Mouse (Mus musculus): ENCODE results near the gene Asic1.

The Asic1 gene

GRCm38 (mm10) chr15:99663964-99664599 is 6.1 kb upstream of the Asic1 start:
- no peak for DNase-seq (ENCODE audit: low spot score in 2 of 2)

DNA sequence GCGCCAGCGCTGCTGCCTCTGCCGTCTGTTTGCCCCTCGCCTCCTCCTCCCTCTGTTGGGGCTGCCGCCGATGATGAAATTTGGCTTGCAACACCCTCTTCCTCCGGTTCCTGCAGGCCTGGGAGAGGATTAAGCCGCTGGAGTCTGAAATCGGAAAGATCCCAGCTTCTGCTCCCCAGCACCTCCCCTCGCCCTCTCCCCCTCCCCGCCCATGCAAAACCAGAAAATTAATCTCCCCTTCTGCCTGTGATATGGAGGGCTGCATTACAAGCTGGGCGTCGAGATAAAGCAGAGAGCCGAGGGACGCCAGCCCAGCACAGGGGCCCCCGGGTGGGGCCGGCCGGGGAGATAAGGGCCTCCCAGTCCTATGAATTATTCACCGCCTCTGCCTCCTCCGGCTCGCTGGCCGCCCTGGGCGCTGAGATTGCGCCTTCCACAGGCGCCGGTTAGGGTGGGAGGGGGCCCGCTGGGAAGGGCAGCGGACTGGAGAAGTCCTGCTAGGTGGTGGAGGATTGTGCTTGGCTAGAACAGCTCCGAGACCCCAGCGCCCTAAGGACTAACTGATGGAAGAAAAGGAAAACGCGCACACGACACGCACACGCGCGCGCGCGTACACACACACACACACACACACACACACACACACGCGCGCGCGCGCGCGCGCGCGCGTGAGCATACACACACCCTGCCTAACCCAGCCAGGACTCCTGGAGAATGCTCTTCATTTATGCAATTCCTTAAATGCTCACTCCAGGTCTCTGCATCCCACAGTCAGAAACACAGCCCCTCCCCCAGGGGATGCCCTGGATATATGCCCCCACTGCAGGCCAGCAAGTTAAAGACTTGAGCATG is 5.3 kb upstream of the Asic1 start:
- peak; percentile 27 to 51 for DNase-seq (ENCODE audit: low spot score in 2 of 2)

DNA sequence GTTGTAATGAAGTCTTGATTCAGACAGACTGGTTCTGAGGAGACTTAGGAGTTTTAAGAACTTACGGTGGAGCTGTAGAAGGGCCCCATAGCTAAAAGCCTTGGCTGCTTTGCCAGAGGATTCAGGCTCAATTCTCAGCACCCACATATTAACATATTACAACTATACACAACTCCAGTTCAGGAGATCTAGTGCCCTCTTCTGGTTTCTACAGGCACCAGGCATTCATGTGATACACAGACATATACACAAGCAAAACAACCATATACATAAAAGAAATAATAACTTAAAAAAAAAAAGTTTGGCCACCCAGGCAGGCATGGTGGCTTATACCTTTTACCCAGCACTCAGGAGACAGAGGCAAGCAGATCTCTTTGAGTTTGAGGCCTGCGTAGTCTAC is 2.6 kb upstream of the Asic1 start:
- DNase-seq (ENCODE audit: low spot score in 2 of 2), result no peak

GRCm38 (mm10) chr15:99668881-99669280 is 1.3 kb upstream of the Asic1 start:
- peak; percentile 49 to 82 for DNase-seq (ENCODE audit: low spot score in 2 of 2)

- no peak for DNase-seq (ENCODE audit: low spot score in 2 of 2)
Measured at GRCm38 (mm10) chr15:99669392-99669791, 776 bp upstream of the Asic1 start.

DNA sequence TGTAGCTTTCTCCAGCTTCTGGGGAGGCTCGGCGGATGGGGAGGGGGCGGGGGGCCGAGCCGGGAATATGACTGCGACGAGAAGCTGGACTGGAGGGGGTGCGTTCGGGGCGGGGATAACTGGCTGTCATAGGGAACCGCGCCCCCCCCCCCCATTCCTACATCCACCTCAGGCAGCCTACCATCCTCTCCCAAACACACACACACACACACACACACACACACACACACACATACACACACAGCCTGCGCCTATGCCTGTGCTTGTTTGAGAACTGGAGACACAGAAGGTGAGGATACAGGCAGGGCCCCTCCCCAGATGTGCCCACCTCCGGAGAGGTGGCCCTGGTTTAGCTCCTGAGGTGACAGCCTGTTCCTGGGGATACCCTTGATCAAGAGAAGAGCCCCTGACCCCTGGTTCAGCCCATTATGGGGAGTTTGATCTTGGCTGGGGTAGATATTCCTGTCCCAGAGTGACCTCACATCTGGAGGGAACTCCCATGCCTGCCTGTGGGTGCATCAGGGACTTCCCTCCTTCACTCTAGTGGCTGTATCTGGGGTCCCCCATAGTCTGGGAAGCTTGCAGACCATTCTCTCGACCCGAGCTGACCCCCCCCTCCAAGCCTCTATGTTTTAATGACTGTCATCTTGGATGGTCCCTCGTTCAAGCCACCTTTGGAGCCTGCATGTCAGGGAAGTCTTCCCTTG is 949 bp downstream of the Asic1 start:
- DNase-seq (ENCODE audit: low spot score in 2 of 2), result no peak

DNA sequence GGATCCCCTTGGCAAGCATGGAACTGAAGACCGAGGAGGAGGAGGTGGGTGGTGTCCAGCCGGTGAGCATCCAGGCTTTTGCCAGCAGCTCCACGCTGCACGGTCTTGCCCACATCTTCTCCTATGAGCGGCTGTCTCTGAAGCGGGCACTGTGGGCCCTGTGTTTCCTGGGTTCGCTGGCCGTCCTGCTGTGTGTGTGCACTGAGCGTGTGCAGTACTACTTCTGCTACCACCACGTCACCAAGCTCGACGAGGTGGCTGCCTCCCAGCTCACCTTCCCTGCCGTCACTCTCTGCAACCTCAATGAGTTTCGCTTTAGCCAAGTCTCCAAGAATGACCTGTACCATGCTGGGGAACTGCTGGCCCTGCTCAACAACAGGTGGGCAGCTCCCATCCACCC is 1.6 kb downstream of the Asic1 start:
- DNase-seq (ENCODE audit: low spot score in 2 of 2), result no peak

- DNase-seq (ENCODE audit: low spot score in 2 of 2), result no peak
Measured at GRCm38 (mm10) chr15:99674866-99675265, 4.7 kb downstream of the Asic1 start.

DNA sequence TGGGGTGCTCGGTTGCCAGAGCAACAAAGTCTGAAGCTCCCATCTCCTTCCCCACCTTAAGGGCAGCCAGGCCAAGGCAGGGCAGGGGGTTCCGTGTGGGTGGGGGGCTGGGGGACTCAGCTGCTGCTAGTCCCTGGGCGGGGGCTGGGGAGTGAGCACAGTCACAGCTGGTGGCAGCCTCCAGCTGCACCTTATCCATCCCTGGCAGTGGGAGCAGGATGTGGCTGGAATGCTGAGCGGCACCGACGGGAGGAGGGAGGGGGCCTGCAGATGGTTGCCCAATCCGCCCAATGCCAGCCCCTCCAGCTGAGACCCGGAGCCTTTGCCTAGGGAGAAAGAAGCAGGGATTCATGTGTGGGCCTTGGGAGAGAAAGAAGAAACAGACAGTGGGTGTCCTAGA is 6.9 kb downstream of the Asic1 start:
- DNase-seq (ENCODE audit: low spot score in 2 of 2), result no peak

- DNase-seq (ENCODE audit: low spot score in 2 of 2), result peak; percentile 35 to 70
Measured at GRCm38 (mm10) chr15:99678063-99678800, 8.1 kb downstream of the Asic1 start.

DNA sequence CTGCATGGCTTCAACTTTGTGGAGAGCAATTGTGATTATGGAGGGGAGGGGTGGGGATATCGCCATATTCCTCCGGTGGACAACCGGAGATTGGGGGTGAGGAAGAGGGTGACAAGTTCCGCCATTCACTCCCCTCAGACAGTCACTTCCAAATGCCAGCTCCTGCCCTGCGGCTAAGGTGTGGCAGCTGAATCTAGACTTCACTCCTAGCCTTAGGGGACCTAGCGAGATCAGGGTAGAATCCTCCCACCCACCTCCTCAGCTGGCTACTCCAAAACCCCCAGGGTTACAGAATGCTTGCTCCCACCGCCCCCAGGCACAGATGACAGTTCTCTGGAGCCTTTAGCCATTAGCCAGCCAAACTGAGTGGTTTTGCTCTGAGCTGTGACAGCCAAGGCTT is 8.8 kb downstream of the Asic1 start:
- no peak for DNase-seq (ENCODE audit: low spot score in 2 of 2)

DNA sequence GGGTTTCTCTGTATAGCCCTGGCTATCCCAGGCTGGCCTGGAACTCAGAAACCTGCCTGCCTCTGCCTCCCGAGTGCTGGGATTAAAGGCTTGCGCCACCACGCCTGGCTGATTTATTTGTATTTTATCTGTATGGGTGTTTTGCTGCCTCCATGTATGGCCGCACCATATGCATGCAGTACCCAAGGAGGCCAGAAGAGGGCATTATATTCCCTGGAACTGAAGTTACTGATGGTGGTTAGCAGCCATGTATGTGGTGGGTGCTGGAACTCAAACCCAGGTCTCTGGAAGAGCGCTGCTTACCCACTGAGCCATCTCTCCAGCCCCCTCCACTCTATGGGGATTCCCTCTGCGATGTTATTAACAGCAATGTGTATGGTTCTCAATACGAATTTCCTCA is 12.7 kb downstream of the Asic1 start:
- DNase-seq (ENCODE audit: low spot score in 2 of 2), result peak; percentile 35 to 56

- DNase-seq (ENCODE audit: low spot score in 2 of 2), result no peak
Measured at GRCm38 (mm10) chr15:99684156-99684555, 14.0 kb downstream of the Asic1 start.

DNA sequence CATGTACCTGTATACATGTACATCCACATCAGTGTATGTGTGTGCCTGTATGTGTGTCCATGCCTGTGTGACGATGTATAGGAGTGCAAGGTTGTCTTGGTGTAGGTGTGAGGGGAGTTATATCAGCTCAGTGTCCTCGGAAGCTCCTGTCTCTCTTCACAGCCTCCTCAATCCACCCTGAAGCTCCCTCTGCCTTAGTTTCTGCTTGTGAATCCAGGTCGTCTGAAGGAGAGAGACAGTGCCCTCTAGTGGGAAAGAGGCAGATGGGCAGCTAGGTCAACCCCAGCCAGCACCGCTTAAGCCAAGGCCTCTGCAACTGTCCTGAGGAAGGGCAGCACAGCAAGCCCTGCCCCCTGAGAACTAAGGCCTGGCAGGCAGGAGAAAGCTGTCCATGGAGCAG is 18.5 kb downstream of the Asic1 start:
- peak in 1 of 2 experiments; percentile 53 for DNase-seq (ENCODE audit: low spot score in 2 of 2)

DNA sequence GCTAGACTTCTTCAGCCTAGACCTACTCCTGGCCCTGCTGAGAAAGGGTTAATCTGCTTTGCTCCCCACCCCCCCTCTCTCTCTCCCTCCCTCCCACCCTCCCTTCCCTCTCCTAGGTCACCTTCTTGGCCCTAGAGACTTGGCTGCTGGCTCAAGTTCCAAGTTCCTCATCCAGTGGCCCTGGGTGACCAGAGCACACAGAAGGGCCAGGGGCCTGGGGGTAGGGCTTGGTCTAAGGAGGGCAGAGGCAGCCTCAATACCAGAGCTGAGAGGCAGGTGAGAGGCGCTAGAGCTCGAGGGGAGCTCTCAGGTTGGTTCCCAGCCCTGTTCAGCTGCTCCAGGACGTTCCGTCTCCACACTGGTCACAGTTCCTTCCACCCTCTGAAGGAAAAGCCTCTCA is 20.8 kb downstream of the Asic1 start:
- DNase-seq (ENCODE audit: low spot score in 2 of 2), result no peak

- no peak for DNase-seq (ENCODE audit: low spot score in 2 of 2)
Measured at GRCm38 (mm10) chr15:99691976-99692375, 21.8 kb downstream of the Asic1 start.

DNA sequence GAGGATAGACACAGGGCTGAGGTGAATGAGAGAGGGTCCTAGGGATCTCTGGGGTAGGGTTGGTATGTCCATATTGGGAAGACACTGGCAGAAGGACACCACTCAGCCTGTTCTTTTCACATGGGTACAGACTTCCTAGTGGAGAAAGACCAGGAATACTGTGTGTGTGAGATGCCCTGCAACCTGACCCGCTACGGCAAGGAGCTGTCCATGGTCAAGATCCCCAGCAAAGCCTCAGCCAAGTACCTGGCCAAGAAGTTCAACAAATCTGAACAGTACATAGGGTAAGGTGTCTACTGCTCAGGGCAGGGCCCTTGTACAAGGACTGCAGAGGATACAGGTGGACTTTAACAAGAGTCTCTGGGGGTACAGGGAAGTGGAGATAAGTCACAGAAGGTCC is 27.1 kb downstream of the Asic1 start:
- no peak for DNase-seq (ENCODE audit: low spot score in 2 of 2)

DNA sequence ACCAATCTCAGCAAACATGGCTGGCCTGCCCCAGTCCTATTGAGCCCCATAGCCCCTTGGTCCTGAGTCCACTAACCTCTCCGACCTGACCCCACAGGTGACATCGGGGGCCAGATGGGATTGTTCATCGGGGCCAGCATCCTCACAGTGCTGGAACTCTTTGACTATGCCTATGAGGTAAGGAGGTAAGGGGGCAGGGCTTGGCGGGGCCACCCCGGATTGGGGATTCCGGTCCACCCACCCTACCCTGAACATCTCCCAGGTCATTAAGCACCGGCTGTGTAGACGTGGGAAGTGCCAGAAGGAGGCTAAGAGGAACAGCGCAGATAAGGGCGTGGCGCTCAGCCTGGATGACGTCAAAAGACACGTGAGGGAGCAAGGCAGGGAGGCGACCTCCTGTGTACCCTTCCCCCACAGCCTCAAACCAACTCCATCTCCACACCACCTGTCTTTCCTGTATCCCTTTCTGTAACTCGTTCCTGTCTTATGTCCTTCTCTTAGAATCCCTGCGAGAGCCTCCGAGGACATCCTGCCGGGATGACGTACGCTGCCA is 28.4 kb downstream of the Asic1 start:
- no peak for DNase-seq (ENCODE audit: low spot score in 2 of 2)

GRCm38 (mm10) chr15:99699715-99700114 is 29.5 kb downstream of the Asic1 start:
- no peak for DNase-seq (ENCODE audit: low spot score in 2 of 2)

- peak in 1 of 2 experiments; percentile 4 for DNase-seq (ENCODE audit: low spot score in 2 of 2)
Measured at GRCm38 (mm10) chr15:99700219-99701106, 30.3 kb downstream of the Asic1 start.

DNA sequence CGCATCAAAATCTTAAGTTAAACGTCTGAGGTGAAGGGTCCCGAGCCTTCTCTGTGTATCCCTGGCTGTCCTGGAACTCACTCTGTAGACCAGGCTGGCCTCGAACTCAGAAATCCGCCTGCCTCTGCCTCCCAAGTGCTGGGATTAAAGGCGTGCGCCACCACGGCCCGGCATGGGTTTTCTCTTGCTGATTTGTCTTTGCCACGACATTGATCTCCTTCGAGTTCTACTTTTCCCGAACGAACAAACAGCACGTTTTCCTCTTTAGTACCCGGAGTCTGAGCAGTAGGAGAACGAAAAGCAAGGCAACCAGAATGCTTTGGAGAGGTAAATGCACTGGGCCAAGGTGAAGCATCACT is 31.5 kb downstream of the Asic1 start:
- peak in 1 of 2 experiments; percentile 25 for DNase-seq (ENCODE audit: low spot score in 2 of 2)

Measured in spleen, postnatal 10 days (tissue).